Mouse (Mus musculus) heart, postnatal 0 days (tissue): ENCODE results near the gene Wfdc9.

Experiments
- CTCF ChIP-seq: IDR thresholded peaks from 2 replicates; pipeline ENCODE4 v1.5.1; 2016; ENCODE audit warnings: antibody characterized with exemption, control low read depth, low read depth
- EP300 ChIP-seq: IDR thresholded peaks from 2 replicates; pipeline ENCODE4 v1.6.1; 2016; ENCODE audit warnings: antibody characterized with exemption, low read depth

DNA sequence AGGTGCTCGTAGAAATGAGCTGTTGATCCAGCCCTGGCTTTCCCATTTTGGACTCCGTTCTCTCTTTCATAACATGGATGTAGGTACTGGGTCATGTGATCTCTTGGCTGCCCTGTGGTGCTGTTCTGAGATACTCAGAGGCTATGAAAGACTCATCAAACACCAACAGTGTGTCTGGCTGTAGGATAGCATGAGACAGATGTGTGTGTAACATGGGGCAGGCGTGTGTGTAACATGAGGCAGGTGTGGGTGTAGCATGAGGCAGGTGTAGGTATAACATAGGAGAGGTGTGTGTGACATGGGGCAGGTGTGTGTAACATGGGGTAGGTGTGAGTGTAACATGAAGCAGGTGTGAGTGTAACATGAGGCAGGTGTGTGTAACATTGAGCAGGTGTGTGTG lies 41.0 kb downstream of the Wfdc9 start:
- no peak for TF ChIP-seq EP300
- no peak for TF ChIP-seq CTCF
